Mouse (Mus musculus) frontal cortex, adult 2 months (tissue): ENCODE results near the gene Tnrc6b. TPM values are rescaled to one million over a fixed set of nuclear protein-coding genes. Genes with fewer than 3 reads are reported as not detected.

Source experiments
- DNase-seq, 2 experiments: peaks; one replicate each; pipeline ENCODE4 v3.0.0; 2022; ENCODE audit warnings: low spot score in 1 of 2; ENCODE audit errors: extremely low spot score in 1 of 2
- polyA plus RNA-seq: library from polyadenylated mRNA; depleted of rRNA; stranded (reverse); fragments of >200 nt; gene quantifications from 2 replicates; pipeline ENCODE4 v1.2.3, GENCODE M21; 2012

Tnrc6b gene
- polyA plus RNA-seq, 1 experiment, result 43.0 TPM

- no peak for DNase-seq
Measured at GRCm38 (mm10) chr15:80781218-80781806, 70.2 kb downstream of the Tnrc6b start.

- no peak for DNase-seq
Measured at GRCm38 (mm10) chr15:80784553-80784971, 73.4 kb downstream of the Tnrc6b start.

- DNase-seq, result no peak
Measured at GRCm38 (mm10) chr15:80785699-80786098, 74.6 kb downstream of the Tnrc6b start.

GRCm38 (mm10) chr15:80787746-80788145 is 76.6 kb downstream of the Tnrc6b start:
- DNase-seq, result no peak

- DNase-seq, result no peak
Measured at GRCm38 (mm10) chr15:80792556-80792955, 81.4 kb downstream of the Tnrc6b start.

- no peak for DNase-seq
Measured at GRCm38 (mm10) chr15:80795076-80795475, 84.0 kb downstream of the Tnrc6b start.

GRCm38 (mm10) chr15:80797757-80798156 is 86.6 kb downstream of the Tnrc6b start:
- DNase-seq, result peak in 1 of 2 experiments; percentile 39

- peak; percentile 95 to 98 for DNase-seq
Measured at GRCm38 (mm10) chr15:80798367-80799073, 87.4 kb downstream of the Tnrc6b start.

GRCm38 (mm10) chr15:80799074-80799633 is 88.0 kb downstream of the Tnrc6b start:
- DNase-seq, result peak in 1 of 2 experiments; percentile 38

GRCm38 (mm10) chr15:80799634-80800137 is 88.6 kb downstream of the Tnrc6b start:
- peak; percentile 41 to 59 for DNase-seq

GRCm38 (mm10) chr15:80800201-80800600 is 89.1 kb downstream of the Tnrc6b start:
- DNase-seq, result no peak

GRCm38 (mm10) chr15:80800765-80801164 is 89.7 kb downstream of the Tnrc6b start:
- DNase-seq, result no peak

- no peak for DNase-seq
Measured at GRCm38 (mm10) chr15:80801597-80801996, 90.5 kb downstream of the Tnrc6b start.

GRCm38 (mm10) chr15:80807162-80807561 is 96.0 kb downstream of the Tnrc6b start:
- no peak for DNase-seq

GRCm38 (mm10) chr15:80810226-80810625 is 99.1 kb downstream of the Tnrc6b start:
- no peak for DNase-seq

- no peak for DNase-seq
Measured at GRCm38 (mm10) chr15:80812840-80813239, 101.7 kb downstream of the Tnrc6b start.

- DNase-seq, result no peak
Measured at GRCm38 (mm10) chr15:80814792-80815191, 103.7 kb downstream of the Tnrc6b start.

GRCm38 (mm10) chr15:80822276-80822675 is 111.2 kb downstream of the Tnrc6b start:
- DNase-seq, result no peak

- no peak for DNase-seq
Measured at GRCm38 (mm10) chr15:80831170-80831569, 120.1 kb downstream of the Tnrc6b start.

GRCm38 (mm10) chr15:80832808-80833207 is 121.7 kb downstream of the Tnrc6b start:
- DNase-seq, result no peak

GRCm38 (mm10) chr15:80836246-80836645 is 125.1 kb downstream of the Tnrc6b start:
- DNase-seq, result no peak

GRCm38 (mm10) chr15:80838836-80839235 is 127.7 kb downstream of the Tnrc6b start:
- no peak for DNase-seq
